Mouse (Mus musculus) CH12.LX (cell line): ENCODE measurements at regions not wholly inside any gene's neighbourhood (a gene's known extent, or its start where the extent isn't known, plus 50 kb on each side); places are given as distances from the start of the nearest gene placed in this dataset.

Experiments
- DNase-seq: peaks from one replicate; pipeline ENCODE4 v3.0.0-alpha.2; 2013; ENCODE audit errors: extremely low read depth
- H3K27ac ChIP-seq: 2 replicates; pipeline ENCODE4 v1.5.1; 2012; ENCODE audit warnings: low read depth, mild to moderate bottlenecking, control low read depth, moderate library complexity; ENCODE audit not compliant: insufficient read depth
- H3K27me3 ChIP-seq: replicated peaks from 2 replicates; pipeline ENCODE3; 2012; ENCODE audit warnings: inconsistent platforms
- H3K36me3 ChIP-seq, 2 experiments: replicated peaks in 1 of 2; 2 replicates each; pipeline versions ENCODE3 to v1.6.1; 2012; ENCODE audit warnings: inconsistent platforms in 1 of 2, low read length in 1 of 2, mild to moderate bottlenecking in 1 of 2, mixed read lengths in 1 of 2, moderate library complexity in 1 of 2; ENCODE audit not compliant: control insufficient read depth in 1 of 2, insufficient read depth in 1 of 2
- H3K4me1 ChIP-seq, 2 experiments: 2 replicates each; pipeline ENCODE4 v1.6.1; 2012; ENCODE audit warnings: inconsistent platforms in 1 of 2, moderate library complexity in 1 of 2; ENCODE audit not compliant: insufficient read depth in 2 of 2, control insufficient read depth in 1 of 2
- H3K4me2 ChIP-seq: 2 replicates; pipeline ENCODE4 v1.6.1; 2012; ENCODE audit warnings: low read depth, mild to moderate bottlenecking, control low read depth; ENCODE audit not compliant: poor library complexity, insufficient read depth, severe bottlenecking
- H3K4me3 ChIP-seq, 3 experiments: fragments of 150-350 bp in 1 of 3; sonication (generic) in 1 of 3; replicated peaks in 1 of 3; 2 replicates each; pipeline versions ENCODE3 to v1.5.1; 2011 to 2012; ENCODE audit warnings: low read depth in 2 of 3, low read length in 2 of 3, mild to moderate bottlenecking in 2 of 3, moderate library complexity in 2 of 3, control low read depth in 1 of 3, improper control_type of control experiment in 1 of 3, inconsistent platforms in 1 of 3, mixed read lengths in 1 of 3; ENCODE audit not compliant: poor library complexity in 1 of 3
- H3K79me2 ChIP-seq: replicated peaks from 2 replicates; pipeline ENCODE4 v1.6.1; 2012; ENCODE audit warnings: mild to moderate bottlenecking, moderate library complexity; ENCODE audit not compliant: control insufficient read depth, poor library complexity, insufficient read depth, severe bottlenecking; ENCODE audit errors: extremely low read depth
- H3K9ac ChIP-seq: 2 replicates; pipeline ENCODE4 v1.6.1; 2012; ENCODE audit warnings: low read depth, mild to moderate bottlenecking, control low read depth, moderate library complexity; ENCODE audit not compliant: insufficient read depth
- H3K9me3 ChIP-seq: replicated peaks from 2 replicates; pipeline ENCODE3; 2012; ENCODE audit warnings: low read length, inconsistent platforms, mixed read lengths
- BHLHE40 ChIP-seq: IDR thresholded peaks from 2 replicates; pipeline ENCODE4 v1.6.1; 2011; ENCODE audit warnings: mild to moderate bottlenecking, low read depth, low read length, improper control_type of control experiment
- CHD1 ChIP-seq: IDR thresholded peaks from 2 replicates; pipeline ENCODE4 v1.6.1; 2012; ENCODE audit warnings: low read depth, low read length, improper control_type of control experiment, inconsistent platforms
- CTCF ChIP-seq, 2 experiments: IDR thresholded peaks in 1 of 2; conservative IDR thresholded peaks in 1 of 2; 2 replicates each; pipeline ENCODE4 v1.5.1; 2011 to 2012; ENCODE audit warnings: low read depth in 2 of 2, low read length in 2 of 2, improper control_type of control experiment in 1 of 2, inconsistent platforms in 1 of 2, mild to moderate bottlenecking in 1 of 2, moderate library complexity in 1 of 2
- E2F4 ChIP-seq: IDR thresholded peaks from 2 replicates; pipeline ENCODE4 v1.6.1; 2011; ENCODE audit warnings: low read depth, low read length, improper control_type of control experiment; ENCODE audit not compliant: insufficient replicate concordance
- GABPA ChIP-seq: IDR thresholded peaks from 2 replicates; pipeline ENCODE4 v1.6.1; 2012; ENCODE audit warnings: low read depth, low read length, improper control_type of control experiment, inconsistent platforms; ENCODE audit not compliant: insufficient replicate concordance
- JUND ChIP-seq: conservative IDR thresholded peaks from 2 replicates; pipeline ENCODE4 v1.6.1; 2011; ENCODE audit warnings: low read depth, low read length, improper control_type of control experiment
- MEF2A ChIP-seq: IDR thresholded peaks from 2 replicates; pipeline ENCODE4 v1.6.1; 2014; ENCODE audit warnings: low read depth, mild to moderate bottlenecking, inconsistent platforms, low read length, improper control_type of control experiment, borderline replicate concordance
- MYC ChIP-seq: IDR thresholded peaks from 2 replicates; pipeline ENCODE4 v1.6.1; 2011; ENCODE audit warnings: low read depth, mild to moderate bottlenecking, improper control_type of control experiment, low read length
- PAX5 ChIP-seq: IDR thresholded peaks from 2 replicates; pipeline ENCODE4 v1.6.1; 2012; ENCODE audit warnings: low read length, inconsistent platforms, mixed read lengths
- POLR2A ChIP-seq: IDR thresholded peaks from 2 replicates; pipeline ENCODE4 v1.6.1; 2011; ENCODE audit warnings: low read depth, mild to moderate bottlenecking, improper control_type of control experiment, low read length
- RCOR1 ChIP-seq: conservative IDR thresholded peaks from 2 replicates; pipeline ENCODE4 v1.6.1; 2012; ENCODE audit warnings: low read depth, mild to moderate bottlenecking, inconsistent platforms, low read length, improper control_type of control experiment
- SIN3A ChIP-seq: IDR thresholded peaks from 2 replicates; pipeline ENCODE4 v1.6.1; 2012; ENCODE audit warnings: low read length, improper control_type of control experiment, inconsistent platforms
- TCF12 ChIP-seq: IDR thresholded peaks from 2 replicates; pipeline ENCODE4 v1.6.1; 2014; ENCODE audit warnings: low read depth, mild to moderate bottlenecking, inconsistent platforms, low read length, improper control_type of control experiment
- USF2 ChIP-seq: conservative IDR thresholded peaks from 2 replicates; pipeline ENCODE4 v1.6.1; 2011; ENCODE audit warnings: low read depth, low read length, improper control_type of control experiment
- ZC3H11A ChIP-seq: IDR thresholded peaks from 2 replicates; pipeline ENCODE4 v1.6.1; 2012; ENCODE audit warnings: low read depth, mild to moderate bottlenecking, inconsistent platforms, low read length, improper control_type of control experiment
- ZMIZ1 ChIP-seq: IDR thresholded peaks from 2 replicates; pipeline ENCODE4 v1.6.1; 2012; ENCODE audit warnings: low read depth, mild to moderate bottlenecking, inconsistent platforms, low read length, improper control_type of control experiment
- ZNF384 ChIP-seq: IDR thresholded peaks from 2 replicates; pipeline ENCODE4 v1.6.1; 2012; ENCODE audit warnings: low read depth, low read length, improper control_type of control experiment, inconsistent platforms
- dilution Hi-C: fragments of 300-500 bp; cut with MboI; formaldehyde crosslinking; loops from 2 replicates; pipeline ENCODE4 v1.14.3; 2020; ENCODE audit warnings: low sequenced_read_pairs; ENCODE audit not compliant: extremely low pct_unique_long_range_greater_than_20kb, extremely low pct_ligation_motif_present
- in situ Hi-C: fragments of 300-500 bp; cut with MboI; formaldehyde crosslinking; loops from 3 replicates; pipeline ENCODE4 v1.14.3; 2019; ENCODE audit warnings: low sequenced_read_pairs, low pct_ligation_motif_present, low pct_unique_long_range_greater_than_20kb, mixed read lengths

DNA sequence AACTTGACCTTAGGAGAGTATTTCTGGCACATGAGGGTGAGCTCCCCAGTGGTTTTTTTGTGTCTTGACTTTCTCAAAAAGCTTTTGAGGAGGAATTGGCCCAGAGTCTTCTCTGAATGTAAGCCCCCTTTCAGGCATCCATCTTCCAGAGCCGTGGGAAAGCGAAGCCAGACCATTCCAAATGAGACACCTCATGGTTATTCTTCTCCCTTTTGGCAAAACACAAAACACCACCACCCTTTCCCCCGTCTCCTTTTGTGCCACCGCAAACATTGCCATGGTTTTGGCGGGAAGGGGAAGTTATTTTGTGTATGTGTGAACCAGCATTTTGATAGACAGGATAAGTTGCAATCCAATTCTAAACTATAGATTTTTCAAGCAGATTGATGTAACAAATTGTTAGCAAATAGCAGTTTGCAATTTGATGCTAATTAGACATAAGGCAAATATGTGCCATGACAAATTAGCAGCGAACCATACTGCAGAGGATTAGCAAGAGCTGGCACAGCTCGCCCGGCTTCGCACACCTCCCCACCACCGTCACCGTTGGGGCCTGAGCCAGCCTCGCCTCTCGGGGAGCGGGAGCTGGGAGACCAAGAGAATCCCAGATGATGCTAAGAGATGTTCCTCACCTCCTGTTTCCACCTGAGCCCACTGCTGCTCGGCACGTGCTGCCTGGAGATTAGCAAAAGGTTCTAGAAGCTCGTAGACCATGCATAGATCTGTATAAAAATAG is 404.9 kb upstream of the Zfp507 start:
- Histone ChIP-seq H3K4me3 (no peak overlapping the region), H3K27me3 (no peaks in the 10 kb centered on the region), H3K9ac (no peak overlapping the region), H3K79me2 (no peaks in the 10 kb centered on the region), H3K27ac (no peak overlapping the region), H3K36me3 (no peaks in the 10 kb centered on the region), H3K4me1 (no peaks in the 10 kb centered on the region), H3K4me2 (no peak overlapping the region)
- dilution Hi-C loops, result no loop called here
- in situ Hi-C loops, result no loop called here
- no peak for TF ChIP-seq CTCF (conservative IDR thresholded peaks at IDR 0.05 in 1 of 2, IDR thresholded peaks at IDR 0.05 in 1 of 2; ENCODE audit: low read depth in 2 of 2, low read length in 2 of 2)
- TF ChIP-seq JUND, result no peak
- no peak for TF ChIP-seq CHD1
- TF ChIP-seq ZMIZ1, result no peak
- TF ChIP-seq USF2, result no peak
- no peak for TF ChIP-seq MEF2A
- TF ChIP-seq TCF12, result no peak
- TF ChIP-seq RCOR1, result no peak
- TF ChIP-seq ZC3H11A, result no peak
- TF ChIP-seq ZNF384, result no peak
- no peak for TF ChIP-seq MYC
- no peak for TF ChIP-seq POLR2A
- no peak for TF ChIP-seq E2F4
- no peak for TF ChIP-seq GABPA
- TF ChIP-seq BHLHE40, result no peak
- no peak for TF ChIP-seq PAX5
- TF ChIP-seq, all 38 proteins: peak for 0
- DNase-seq, result no peak
- peaks cover 75% of the 10 kb centered on the region for H3K9me3 ChIP-seq

GRCm38 (mm10) chr7:36198091-36198700 is 395.4 kb upstream of the Zfp507 start:
- Histone ChIP-seq H3K9me3 (peaks cover 79% of the 10 kb centered on the region), H3K27ac (no peak overlapping the region), H3K4me2 (no peak overlapping the region), H3K4me1 (no peaks in the 10 kb centered on the region), H3K79me2 (no peaks in the 10 kb centered on the region), H3K27me3 (no peaks in the 10 kb centered on the region), H3K9ac (no peak overlapping the region), H3K36me3 (no peaks in the 10 kb centered on the region), H3K4me3 (no peak overlapping the region)
- TF ChIP-seq SIN3A (no peak), BHLHE40 (no peak), ZC3H11A (no peak), E2F4 (no peak)
- no peak for DNase-seq
- dilution Hi-C loops (no loop called here), in situ Hi-C loops (no loop called here)
